Mouse (Mus musculus) limb, embryonic 11.5 days (tissue): ENCODE data around the gene Ttn. TPM values are rescaled to one million over a fixed set of nuclear protein-coding genes. Genes with fewer than 3 reads are reported as not detected.

ENCODE experiments used
- ATAC-seq: fragments of 200-750 bp; cut with Nextera tagmentation; 2 replicates; pipeline ENCODE4 v1.8.0; 2017; ENCODE audit warnings: low read depth; ENCODE audit not compliant: insufficient number of reproducible peaks, low FRiP score, low TSS enrichment
- DNase-seq: peaks from one replicate; pipeline ENCODE4 v3.0.0-alpha.2; 2015; ENCODE audit warnings: low spot score
- H3K27ac ChIP-seq: fragments of 300-500 bp; sonication (generic); replicated peaks from 2 replicates; pipeline ENCODE4 v1.5.1; 2014; ENCODE audit warnings: low read depth, mild to moderate bottlenecking, low read length
- H3K27me3 ChIP-seq: fragments of 300-500 bp; sonication (generic); 2 replicates; pipeline ENCODE4 v1.6.1; 2014; ENCODE audit warnings: mild to moderate bottlenecking, low read length, mixed read lengths; ENCODE audit not compliant: control insufficient read depth, insufficient read depth
- H3K36me3 ChIP-seq: fragments of 300-500 bp; sonication (generic); 2 replicates; pipeline ENCODE4 v1.6.1; 2014; ENCODE audit warnings: mild to moderate bottlenecking, low read length, moderate library complexity, mixed read lengths; ENCODE audit not compliant: control insufficient read depth, insufficient read depth
- H3K4me1 ChIP-seq: fragments of 300-500 bp; sonication (generic); 2 replicates; pipeline ENCODE4 v1.6.1; 2014; ENCODE audit warnings: low read length, mixed read lengths; ENCODE audit not compliant: control insufficient read depth, insufficient read depth
- H3K4me2 ChIP-seq: fragments of 300-500 bp; sonication (generic); 2 replicates; pipeline ENCODE4 v1.6.1; 2014; ENCODE audit warnings: low read depth, mild to moderate bottlenecking, moderate library complexity; ENCODE audit not compliant: severe bottlenecking
- H3K4me3 ChIP-seq: fragments of 300-500 bp; sonication (generic); 2 replicates; pipeline ENCODE4 v1.5.1; 2014; ENCODE audit warnings: low read depth, low read length
- H3K9ac ChIP-seq: fragments of 300-500 bp; sonication (generic); 2 replicates; pipeline ENCODE4 v1.6.1; 2014; ENCODE audit warnings: mild to moderate bottlenecking, low read length
- H3K9me3 ChIP-seq: fragments of 300-500 bp; sonication (generic); 2 replicates; pipeline ENCODE4 v1.6.1; 2016; ENCODE audit warnings: low read length; ENCODE audit not compliant: control insufficient read depth
- WGBS: fragments of 180-500 bp; shearing (Covaris S2); extraction: QIAGEN DNeasy Blood & Tissue Kit; methylation state at CpG from one replicate; pipeline ENCODE4 v1.1.7; 2014; 5-methylcytosine and 5-hydroxymethylcytosine counted together
- polyA plus RNA-seq: library from polyadenylated mRNA; unstranded; fragments of >200 nt; fragmentation: Nextera tagmentation; extraction: Ambion mirVana; gene quantifications from 2 replicates; pipeline ENCODE4 v1.2.1, GENCODE M21; 2014

Ttn gene
- polyA plus RNA-seq, 1 experiment from 2014 or later: 7.1 TPM

DNA sequence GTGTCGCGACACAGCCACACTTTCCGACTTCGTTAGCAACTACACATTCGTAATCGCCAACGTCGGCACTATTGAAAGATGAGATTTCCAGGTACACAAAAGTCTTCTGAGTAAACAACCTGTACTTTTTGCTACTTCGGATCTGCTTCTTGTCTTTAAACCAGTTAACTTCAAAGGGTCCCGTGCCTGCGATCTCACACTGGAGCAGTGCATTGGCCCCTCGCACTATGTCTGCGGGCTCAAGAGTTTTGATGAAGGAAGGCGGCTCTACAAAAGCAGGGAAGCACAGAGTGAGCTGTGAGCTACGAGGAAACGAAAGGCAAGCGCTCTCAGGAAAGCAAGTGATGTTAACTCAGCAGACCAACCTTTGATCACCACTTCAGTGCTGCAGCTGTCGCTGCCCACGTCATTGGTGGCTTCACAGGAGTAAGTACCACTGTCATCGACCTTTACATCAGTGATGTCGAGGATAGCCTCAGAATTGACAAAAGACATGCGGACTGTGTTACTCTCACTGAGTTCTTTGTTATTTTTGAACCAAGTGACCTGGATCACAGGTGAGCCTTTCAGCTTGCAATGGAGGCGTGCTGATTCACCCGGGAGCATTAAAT is 80.8 kb downstream of the Ttn start:
- no peaks in the 10 kb centered on the region for H3K36me3 ChIP-seq
- no peaks in the 10 kb centered on the region for H3K4me1 ChIP-seq
- no peak overlapping the region for H3K9ac ChIP-seq
- no peak for ATAC-seq
- no peak overlapping the region for H3K4me2 ChIP-seq
- DNase-seq: no peak
- no peaks in the 10 kb centered on the region for H3K9me3 ChIP-seq
- no peak overlapping the region for H3K27ac ChIP-seq
- no peak overlapping the region for H3K4me3 ChIP-seq
- H3K27me3 ChIP-seq: no peaks in the 10 kb centered on the region
- 84% methylated on average over 24 of the region's 24 CpGs for WGBS

- no peak overlapping the region for H3K9ac ChIP-seq
- H3K4me2 ChIP-seq: no peak overlapping the region
- ATAC-seq (no peak), DNase-seq (no peak)
- H3K27ac ChIP-seq: no peak overlapping the region
- 93% methylated on average over 11 of the region's 11 CpGs for WGBS
- no peaks in the 10 kb centered on the region for H3K36me3 ChIP-seq
- H3K4me3 ChIP-seq: no peak overlapping the region
- H3K9me3 ChIP-seq: no peaks in the 10 kb centered on the region
- H3K4me1 ChIP-seq: no peaks in the 10 kb centered on the region
- H3K27me3 ChIP-seq: no peaks in the 10 kb centered on the region
Measured at GRCm38 (mm10) chr2:76899886-76900285, 82.5 kb downstream of the Ttn start.

- H3K27ac ChIP-seq: no peak overlapping the region
- no peaks in the 10 kb centered on the region for H3K9me3 ChIP-seq
- H3K4me1 ChIP-seq: no peaks in the 10 kb centered on the region
- no peaks in the 10 kb centered on the region for H3K36me3 ChIP-seq
- no peak for DNase-seq
- WGBS: 92% methylated on average over 8 of the region's 8 CpGs
- H3K9ac ChIP-seq: no peak overlapping the region
- ATAC-seq: no peak
- H3K4me2 ChIP-seq: no peak overlapping the region
- no peaks in the 10 kb centered on the region for H3K27me3 ChIP-seq
- no peak overlapping the region for H3K4me3 ChIP-seq
Measured at GRCm38 (mm10) chr2:76896990-76897389, 85.4 kb downstream of the Ttn start.

- DNase-seq (no peak), ATAC-seq (no peak)
- Histone ChIP-seq H3K4me2 (no peak overlapping the region), H3K4me3 (no peak overlapping the region), H3K4me1 (no peaks in the 10 kb centered on the region), H3K9ac (no peak overlapping the region), H3K9me3 (no peaks in the 10 kb centered on the region), H3K27ac (no peak overlapping the region), H3K36me3 (no peaks in the 10 kb centered on the region), H3K27me3 (no peaks in the 10 kb centered on the region)
- 92% methylated on average over 4 of the region's 4 CpGs for WGBS
Measured at GRCm38 (mm10) chr2:76895327-76895726, 87.0 kb downstream of the Ttn start.

- Histone ChIP-seq H3K4me1 (no peaks in the 10 kb centered on the region), H3K4me3 (no peak overlapping the region), H3K27ac (no peak overlapping the region), H3K4me2 (no peak overlapping the region), H3K9me3 (no peaks in the 10 kb centered on the region), H3K27me3 (no peaks in the 10 kb centered on the region), H3K9ac (no peak overlapping the region), H3K36me3 (no peaks in the 10 kb centered on the region)
- no peak for ATAC-seq
- no peak for DNase-seq
- 83% methylated on average over 7 of the region's 7 CpGs for WGBS
Measured at GRCm38 (mm10) chr2:76888721-76889120, 93.6 kb downstream of the Ttn start.

- Histone ChIP-seq H3K4me2 (no peak overlapping the region), H3K4me1 (no peaks in the 10 kb centered on the region), H3K27ac (no peak overlapping the region), H3K9me3 (no peaks in the 10 kb centered on the region), H3K27me3 (no peaks in the 10 kb centered on the region), H3K9ac (no peak overlapping the region), H3K36me3 (no peaks in the 10 kb centered on the region), H3K4me3 (no peak overlapping the region)
- DNase-seq: no peak
- no peak for ATAC-seq
- 84% methylated on average over 13 of the region's 13 CpGs for WGBS
Measured at GRCm38 (mm10) chr2:76885855-76886254, 96.5 kb downstream of the Ttn start.

DNA sequence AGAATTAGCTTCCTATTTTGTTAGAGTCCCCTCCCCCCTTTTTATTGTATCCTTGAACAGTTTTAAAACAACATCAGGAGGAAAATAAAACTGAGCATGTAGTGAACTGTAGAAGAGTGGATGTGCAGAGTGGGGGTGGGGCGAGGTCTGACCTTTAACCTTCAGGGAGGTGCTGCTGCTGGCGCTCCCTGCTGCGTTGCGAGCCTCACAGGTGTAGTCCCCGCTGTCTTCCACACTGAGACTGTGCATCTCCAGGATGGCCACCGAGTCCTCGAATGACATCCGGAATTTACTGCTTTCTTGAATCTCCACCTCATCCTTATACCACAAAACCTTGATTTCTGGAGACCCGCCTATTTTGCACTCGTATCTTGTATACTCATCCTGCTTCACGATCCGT is 100.9 kb downstream of the Ttn start:
- H3K4me3 ChIP-seq: no peak overlapping the region
- ATAC-seq (no peak), DNase-seq (no peak)
- H3K9me3 ChIP-seq: no peaks in the 10 kb centered on the region
- 87% methylated on average over 12 of the region's 12 CpGs for WGBS
- no peaks in the 10 kb centered on the region for H3K4me1 ChIP-seq
- H3K27ac ChIP-seq: no peak overlapping the region
- no peaks in the 10 kb centered on the region for H3K36me3 ChIP-seq
- H3K27me3 ChIP-seq: no peaks in the 10 kb centered on the region
- H3K4me2 ChIP-seq: no peak overlapping the region
- H3K9ac ChIP-seq: no peak overlapping the region

DNA sequence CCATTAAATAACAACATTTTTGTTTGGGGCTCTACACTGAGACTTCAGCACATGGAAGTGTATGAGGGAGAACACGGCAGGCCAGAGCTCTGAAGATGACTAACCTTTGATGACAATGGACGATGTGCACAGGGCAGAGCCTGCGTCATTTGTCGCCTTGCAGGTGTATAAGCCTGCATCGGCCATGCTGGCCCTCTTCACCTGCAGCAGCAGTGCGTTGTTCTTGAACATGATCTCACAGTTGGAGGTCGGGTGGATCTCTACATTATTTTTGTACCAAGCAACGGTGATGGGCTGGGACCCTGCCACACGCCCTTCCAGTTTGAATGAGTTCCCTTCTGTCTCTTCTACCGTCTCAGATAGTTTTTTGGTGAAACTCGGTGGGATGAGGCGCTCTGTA is 106.8 kb downstream of the Ttn start:
- no peaks in the 10 kb centered on the region for H3K9me3 ChIP-seq
- H3K36me3 ChIP-seq: no peaks in the 10 kb centered on the region
- ATAC-seq (no peak), DNase-seq (no peak)
- no peak overlapping the region for H3K9ac ChIP-seq
- H3K4me1 ChIP-seq: no peaks in the 10 kb centered on the region
- H3K27me3 ChIP-seq: no peaks in the 10 kb centered on the region
- H3K4me2 ChIP-seq: no peak overlapping the region
- no peak overlapping the region for H3K4me3 ChIP-seq
- no peak overlapping the region for H3K27ac ChIP-seq
- WGBS: 92% methylated on average over 12 of the region's 12 CpGs

DNA sequence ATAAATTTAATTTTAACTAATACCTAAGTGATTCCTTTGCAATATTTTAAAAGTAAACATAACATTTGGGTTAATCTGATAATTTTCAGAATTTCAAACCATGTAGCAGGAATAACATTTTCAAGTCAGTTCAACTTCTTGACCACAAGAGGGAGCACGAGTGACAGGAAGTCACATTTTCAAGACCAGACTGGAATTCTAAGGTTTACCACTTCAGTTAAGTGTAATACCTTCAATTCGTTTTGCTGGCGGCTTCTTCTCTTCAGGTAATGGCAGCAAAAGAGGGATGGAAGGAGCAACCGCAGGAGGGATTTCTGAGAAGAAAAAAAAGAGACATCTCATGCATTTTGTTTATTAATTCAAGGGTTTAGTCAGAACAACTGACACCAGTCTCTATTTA is 115.4 kb downstream of the Ttn start:
- Histone ChIP-seq H3K36me3 (no peaks in the 10 kb centered on the region), H3K27ac (no peak overlapping the region), H3K27me3 (no peaks in the 10 kb centered on the region), H3K9me3 (no peaks in the 10 kb centered on the region), H3K9ac (no peak overlapping the region), H3K4me3 (no peak overlapping the region), H3K4me2 (no peak overlapping the region), H3K4me1 (no peaks in the 10 kb centered on the region)
- DNase-seq (no peak), ATAC-seq (no peak)
- WGBS: 18% methylated on average over 4 of the region's 4 CpGs
